Mouse (Mus musculus): ENCODE data around the gene Tmem59l. TPM values are rescaled to one million over a fixed set of nuclear protein-coding genes. Genes with fewer than 3 reads are reported as not detected.

Tmem59l gene
- total RNA-seq, 2 experiments from 2014 or later = not detected

DNA sequence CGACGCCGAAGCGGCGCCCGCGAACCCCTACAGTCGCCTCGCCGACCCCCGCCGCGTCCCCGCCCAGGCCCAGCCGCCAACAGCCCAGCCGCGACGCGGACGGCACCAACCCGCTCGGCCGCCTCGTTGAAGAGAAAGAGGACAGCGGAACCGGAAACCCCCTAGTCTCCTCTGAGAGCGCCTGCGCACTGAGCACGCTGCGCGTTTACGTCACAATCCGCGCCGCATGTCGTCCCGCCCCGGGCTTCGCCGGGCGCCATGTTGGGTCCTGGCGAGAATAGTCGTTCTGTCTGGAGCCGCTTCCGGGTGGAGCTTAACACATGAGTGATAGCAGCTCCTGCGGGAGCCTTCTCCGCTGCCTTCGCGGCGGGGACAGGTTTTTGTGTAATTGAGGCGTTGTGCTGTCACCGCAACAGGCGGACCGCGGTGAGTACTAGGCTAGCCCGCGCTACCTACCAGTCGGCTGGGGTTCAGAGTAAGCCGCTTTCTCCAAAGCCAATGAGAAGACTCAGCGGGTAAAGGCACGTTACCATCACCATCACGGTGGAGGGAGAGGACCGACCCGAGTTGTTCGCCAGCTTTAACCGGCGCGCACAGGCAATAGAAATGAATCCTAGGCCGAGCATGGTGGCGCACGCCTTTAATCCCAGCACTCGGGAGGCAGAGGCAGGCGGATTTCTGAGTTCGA, 23.2 kb upstream of the Tmem59l start, which contains the start of gene Uba52:
Gene Uba52, minus strand, starts transcription at position 574 of the 688 bp plus-strand sequence.
- peak; percentile 84 for ATAC-seq (replicated peaks; ENCODE audit: low FRiP score, poor library complexity, severe bottlenecking)

DNA sequence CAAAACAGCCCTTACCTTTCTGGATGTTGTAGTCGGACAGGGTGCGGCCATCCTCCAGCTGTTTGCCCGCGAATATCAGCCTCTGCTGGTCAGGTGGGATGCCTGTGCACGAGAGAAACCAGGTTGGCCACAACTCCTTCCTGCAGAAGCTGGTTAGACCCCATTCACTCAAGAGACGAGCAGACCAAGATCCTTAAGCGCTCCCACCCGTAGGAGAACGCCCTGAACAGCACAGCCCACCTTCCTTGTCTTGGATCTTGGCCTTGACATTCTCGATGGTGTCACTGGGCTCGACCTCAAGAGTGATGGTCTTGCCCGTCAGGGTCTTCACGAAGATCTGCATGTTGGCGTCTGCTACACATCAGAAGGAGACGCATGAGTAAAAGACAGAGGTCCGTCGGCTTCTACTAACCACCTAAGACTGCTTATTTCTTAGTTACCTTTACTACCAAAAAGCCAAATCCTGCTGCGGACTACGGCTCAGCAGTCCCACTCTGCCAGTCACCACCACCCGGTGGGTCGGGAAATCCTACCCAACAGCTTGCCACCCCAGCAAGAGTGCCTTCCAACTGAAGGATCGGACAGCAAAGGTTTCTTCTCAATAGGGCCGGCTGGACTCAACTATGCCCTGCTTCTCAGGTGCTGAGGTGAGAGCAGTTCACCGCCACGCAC, 22.3 kb upstream of the Tmem59l start:
- ATAC-seq (replicated peaks; ENCODE audit: low FRiP score, poor library complexity, severe bottlenecking) = no peak

DNA sequence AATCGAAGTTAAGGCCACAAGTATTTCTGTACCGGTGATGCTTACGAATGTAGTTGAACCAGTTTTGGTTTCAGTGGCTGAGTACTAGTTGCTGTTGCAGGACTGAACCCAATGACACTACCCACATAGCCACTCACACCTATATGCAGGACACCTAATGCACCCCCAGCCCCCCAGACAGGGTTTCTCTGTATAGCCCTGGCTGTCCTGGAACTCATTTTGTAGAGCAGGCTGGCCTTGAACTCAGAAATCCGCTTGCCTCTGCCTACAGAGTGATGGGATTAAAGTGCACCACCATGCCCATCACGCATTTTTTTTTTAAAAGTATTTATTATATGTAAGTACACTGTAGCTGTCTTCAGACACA, 19.9 kb upstream of the Tmem59l start:
- ATAC-seq (replicated peaks; ENCODE audit: low FRiP score, poor library complexity, severe bottlenecking) = no peak

DNA sequence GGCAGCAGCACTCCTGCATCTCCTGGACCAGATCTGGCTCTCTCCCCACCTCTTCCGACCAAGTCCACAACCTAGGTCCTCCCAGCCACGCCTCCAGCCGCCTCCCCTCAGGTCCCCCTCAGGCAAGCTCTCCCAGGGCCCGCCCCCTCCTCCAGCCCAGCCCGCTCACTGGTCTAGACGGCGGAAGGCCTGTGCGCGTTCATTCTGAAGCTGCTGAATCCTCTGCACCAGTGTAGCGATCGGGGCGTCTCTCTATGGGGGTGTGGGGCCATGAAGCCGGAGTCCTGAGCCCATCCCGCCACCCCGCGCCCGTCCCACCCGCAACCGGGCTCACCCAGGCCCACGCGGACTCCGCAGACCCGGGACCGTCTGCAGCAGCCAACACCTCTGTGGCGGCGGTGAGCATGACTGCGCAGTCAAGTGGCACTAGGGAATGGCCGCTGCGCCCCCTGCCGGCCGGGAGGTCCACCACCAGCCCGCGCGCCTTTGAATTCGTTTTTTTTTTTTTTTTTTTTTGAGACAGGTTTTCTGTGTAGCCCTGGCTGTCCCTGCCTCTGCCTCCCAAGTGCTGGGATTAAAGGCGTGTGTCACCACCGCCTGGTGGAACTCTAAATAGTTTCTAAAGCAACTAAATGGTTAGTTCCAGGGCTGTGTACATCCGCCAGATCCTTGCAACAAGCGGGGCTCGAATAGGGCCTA, 19.3 kb upstream of the Tmem59l start, which contains the start of gene Rex1bd:
Gene Rex1bd, minus strand, starts transcription at position 425 of the 699 bp plus-strand sequence.
- peak; percentile 57 for ATAC-seq (replicated peaks; ENCODE audit: low FRiP score, poor library complexity, severe bottlenecking)

DNA sequence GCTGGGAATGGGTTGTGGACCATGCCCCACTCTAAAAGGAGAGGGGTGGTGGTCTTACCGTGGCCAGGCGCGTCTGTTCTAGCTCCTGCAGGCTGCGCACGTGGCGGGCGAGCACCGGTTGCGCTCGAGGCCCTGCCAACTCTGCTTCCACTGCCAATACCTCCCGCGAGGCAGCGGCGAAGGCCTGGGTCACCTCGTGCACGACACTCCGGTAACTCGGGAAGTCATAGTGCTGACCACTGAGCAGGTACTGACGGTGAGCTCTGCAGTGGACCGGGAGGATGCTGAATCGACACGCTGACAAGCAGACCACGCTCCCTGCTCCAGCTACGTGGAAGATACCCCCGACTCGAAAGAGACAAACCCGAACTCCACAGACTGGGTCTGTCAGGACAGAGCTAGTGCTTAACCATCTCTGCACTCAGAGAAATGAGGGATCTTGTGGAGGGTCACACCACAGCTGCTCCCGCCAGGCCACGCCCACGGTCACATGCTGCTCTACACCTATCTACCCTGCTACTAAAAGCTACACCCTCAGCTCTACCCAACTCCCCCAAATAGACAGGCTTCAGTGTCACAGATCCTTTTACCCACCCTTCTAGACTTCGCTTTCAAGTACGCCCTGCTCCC, 18.7 kb upstream of the Tmem59l start:
- ATAC-seq (replicated peaks; ENCODE audit: low FRiP score, poor library complexity, severe bottlenecking) = no peak

DNA sequence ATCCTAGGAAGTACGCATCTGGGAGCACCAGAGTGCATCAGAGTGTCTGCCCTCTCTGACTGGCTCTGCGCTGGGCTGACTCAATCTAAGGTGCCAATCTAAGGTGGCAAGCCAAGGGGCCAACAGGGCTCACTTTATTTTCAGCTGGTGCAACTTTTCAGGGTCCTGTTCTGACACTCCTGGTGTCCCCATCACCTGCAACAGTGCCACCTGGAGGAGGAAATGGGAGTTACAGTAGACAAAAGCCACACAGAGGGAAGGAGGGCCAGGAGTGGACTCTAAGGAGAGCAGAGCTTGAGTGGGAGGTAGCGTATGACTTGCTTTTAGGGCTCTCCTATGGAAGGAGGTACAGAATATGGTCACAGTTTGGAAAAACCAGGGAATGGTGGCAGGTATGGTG, 17.7 kb upstream of the Tmem59l start:
- peak; percentile 34 for ATAC-seq (replicated peaks; ENCODE audit: low FRiP score, poor library complexity, severe bottlenecking)

DNA sequence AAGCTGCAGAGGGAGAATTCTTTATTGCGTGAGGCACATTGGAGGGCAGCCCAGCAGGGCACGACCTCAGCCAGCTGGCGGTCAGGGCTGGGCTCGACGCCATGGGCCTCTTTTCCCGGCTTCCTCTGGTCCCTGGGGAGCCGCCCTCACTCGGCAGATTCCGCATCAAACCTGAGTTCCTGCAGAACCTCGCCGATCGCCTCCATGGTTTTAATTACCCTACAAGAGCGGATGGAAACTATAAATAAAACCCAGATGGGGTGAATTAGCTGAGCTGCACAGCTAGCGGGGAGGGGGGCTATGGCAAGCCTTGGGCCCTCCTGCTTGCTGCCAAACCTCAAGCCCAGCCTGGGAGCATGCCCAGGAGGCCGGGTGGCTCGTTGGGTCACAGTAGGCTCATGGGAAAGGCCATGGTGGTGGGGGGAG, 17.1 kb upstream of the Tmem59l start:
- ATAC-seq (replicated peaks; ENCODE audit: low FRiP score, poor library complexity, severe bottlenecking) = no peak

DNA sequence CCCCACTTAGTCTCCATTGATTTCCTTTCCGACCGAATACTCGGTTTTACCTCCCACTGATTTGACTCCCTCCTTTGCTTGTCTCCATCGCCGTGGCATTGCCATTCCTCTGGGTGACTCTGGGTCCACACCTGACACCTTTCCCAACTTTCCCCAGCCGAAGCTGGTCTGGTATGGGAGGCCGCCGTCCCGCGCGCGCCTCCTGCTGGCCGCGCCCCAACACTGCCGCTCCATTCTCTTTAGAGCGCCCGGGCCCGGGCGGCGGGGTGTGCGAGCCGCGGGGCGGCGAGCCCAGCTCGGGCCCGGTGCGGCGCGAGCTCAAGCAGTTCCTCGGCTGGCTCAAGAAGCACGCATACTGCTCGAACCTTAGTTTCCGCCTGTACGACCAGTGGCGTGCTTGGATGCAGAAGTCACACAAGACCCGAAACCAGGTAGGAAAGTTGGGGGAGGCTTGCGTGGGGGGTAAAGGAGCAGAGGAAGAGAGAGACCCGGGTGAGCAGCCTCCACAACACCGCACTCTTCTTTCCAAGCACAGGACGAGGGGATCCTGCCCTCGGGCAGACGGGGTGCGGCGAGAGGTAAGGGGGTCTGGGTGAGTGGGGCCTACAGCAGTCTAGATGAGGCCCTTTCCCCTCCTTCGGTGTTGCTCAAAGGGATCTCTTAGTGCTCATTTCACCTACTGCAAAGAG, 16.0 kb upstream of the Tmem59l start:
- peak; percentile 39; the same call in 1 of the 2 replicates for ATAC-seq (replicated peaks; ENCODE audit: low FRiP score, poor library complexity, severe bottlenecking)

DNA sequence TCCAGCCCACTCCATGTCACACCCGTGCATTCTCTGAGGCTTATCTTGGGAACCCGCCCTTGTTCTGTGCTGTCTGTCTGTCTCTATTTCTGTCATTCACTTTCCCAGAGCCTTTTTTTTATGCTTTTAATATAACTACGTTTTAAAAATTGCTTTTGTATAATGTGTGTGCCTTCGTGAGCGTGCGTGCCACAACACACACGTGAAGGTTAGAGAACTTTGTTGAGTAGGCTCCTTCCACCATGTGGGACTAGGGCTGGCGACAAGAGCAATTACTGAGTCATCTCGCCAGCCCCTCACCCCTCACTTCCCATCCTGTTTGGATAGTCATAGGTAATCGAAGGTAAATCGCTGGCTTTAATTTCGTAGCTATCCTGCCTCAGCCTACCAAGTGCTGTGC, 15.4 kb upstream of the Tmem59l start:
- ATAC-seq (replicated peaks; ENCODE audit: low FRiP score, poor library complexity, severe bottlenecking) = no peak

DNA sequence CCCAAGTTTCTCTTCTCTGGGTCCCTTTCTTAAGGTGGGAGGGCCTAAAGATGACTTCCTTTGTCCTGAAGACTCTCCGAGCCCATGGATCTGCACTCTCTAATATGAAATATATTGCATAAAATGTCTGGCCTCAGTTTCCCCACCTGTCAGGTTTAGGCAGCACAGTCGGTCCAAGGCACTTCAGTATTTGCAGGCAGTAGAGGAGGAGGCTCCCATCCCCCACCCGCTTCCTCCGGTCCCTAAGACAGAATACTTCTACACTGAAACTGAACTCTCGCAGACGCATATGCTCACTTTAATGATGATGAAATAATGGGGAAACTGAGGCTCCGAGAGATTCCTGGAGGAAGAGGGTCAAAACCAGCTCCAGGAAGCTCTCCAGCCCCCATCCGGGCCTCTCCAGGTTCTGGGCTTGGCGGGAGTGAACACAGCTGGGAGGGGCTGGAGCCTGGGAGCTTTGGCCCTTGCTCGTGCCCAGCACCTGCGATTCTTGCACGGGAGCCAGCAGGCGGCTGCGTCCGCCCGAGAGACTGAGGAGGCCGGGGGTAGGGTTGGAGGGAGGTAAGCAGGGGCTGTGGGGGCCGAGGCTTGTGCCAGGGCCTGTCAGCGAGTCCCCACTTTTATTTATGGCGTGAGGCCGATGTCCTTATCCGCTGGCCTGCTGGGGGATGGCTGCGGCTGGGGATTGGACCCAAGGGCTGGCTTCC, 14.8 kb upstream of the Tmem59l start:
- ATAC-seq (replicated peaks; ENCODE audit: low FRiP score, poor library complexity, severe bottlenecking) = no peak

DNA sequence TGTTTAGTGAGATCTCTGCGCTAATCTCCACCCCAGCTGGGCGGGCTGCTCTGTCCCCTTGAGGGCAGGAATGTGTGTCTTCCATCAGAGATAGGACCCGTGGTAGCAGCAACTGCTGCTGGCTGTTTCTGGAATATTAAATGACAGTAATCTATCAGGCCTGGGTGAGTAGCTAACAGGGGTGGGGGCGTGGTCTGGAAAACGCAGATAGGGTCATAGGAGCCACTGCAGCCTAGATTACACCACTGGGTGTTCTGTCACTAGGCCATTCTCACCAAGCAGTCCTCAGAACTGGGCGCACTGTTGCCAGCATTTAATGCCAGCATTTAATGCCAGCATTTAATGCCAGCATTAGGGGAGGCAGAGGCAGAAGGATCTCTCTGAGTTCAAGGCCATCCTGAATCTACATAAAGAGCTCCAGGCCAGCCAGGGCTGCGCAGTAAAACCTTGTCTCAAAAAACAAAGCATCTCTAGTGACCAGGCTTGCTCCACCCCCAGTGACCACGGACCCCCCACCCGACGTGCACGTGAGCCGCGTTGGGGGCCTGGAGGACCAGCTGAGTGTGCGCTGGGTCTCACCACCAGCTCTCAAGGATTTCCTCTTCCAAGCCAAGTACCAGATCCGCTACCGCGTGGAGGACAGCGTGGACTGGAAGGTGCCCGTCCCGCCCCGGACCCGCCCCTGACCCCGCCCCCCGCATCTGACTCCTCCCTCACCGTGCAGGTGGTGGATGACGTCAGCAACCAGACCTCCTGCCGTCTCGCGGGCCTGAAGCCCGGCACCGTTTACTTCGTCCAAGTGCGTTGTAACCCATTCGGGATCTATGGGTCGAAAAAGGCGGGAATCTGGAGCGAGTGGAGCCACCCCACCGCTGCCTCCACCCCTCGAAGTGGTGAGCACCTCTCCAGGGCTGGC, 13.5 kb upstream of the Tmem59l start:
- ATAC-seq (replicated peaks; ENCODE audit: low FRiP score, poor library complexity, severe bottlenecking) = peak; percentile 63

DNA sequence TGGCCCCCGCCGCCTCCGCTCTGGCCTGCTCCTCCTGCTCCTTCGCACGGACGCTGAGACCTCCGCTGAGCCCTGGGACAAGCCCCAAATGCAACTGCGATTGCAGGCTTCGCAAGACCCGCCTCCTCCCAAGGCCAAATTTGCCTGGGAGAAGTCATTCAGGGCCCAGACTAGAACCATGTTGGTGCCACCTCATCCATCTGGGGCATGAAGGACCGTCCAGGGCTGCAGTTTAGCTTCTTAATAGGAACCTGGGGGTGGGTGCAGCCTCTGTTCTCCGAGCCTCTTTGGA, 8.6 kb upstream of the Tmem59l start:
- no peak for ATAC-seq (replicated peaks; ENCODE audit: low FRiP score, poor library complexity, severe bottlenecking)

DNA sequence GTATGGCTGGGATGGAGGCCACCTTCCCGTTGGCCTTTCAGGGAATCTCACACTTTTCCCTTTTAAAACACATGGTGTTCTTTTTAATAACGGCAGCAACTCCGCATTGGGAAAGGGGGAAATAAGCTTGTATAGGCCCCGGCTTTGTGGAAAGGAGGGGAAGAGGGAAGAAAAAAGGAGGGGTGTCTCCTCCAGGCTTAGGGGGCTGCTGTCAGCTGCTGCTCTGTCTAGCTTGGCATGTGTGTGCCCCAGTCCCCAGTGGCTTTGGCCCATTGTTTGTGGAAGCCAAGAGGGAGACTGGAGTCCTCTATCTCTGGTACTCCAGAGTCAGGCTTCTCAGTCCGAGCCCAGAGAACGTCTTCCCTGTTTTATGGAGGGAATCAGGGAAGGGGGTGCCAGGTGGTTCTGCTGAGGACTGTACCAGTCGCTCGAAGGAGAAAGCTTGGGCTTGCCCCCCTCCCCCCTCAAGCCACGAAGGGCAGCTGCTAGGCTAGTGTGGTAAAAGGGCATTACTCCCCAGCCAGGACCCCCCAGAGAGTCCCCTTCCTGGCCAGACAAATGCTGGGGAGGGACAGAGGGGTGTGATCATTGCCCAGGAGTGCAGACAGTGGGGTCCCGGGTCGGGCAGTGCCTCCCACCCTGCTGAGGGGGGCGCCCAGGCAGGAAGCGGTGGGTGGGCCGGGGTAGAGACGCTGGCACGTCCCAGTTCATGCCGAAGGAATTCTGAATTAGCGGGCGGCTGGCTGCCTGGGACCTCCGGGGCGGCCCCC, 8.0 kb upstream of the Tmem59l start:
- no peak for ATAC-seq (replicated peaks; ENCODE audit: low FRiP score, poor library complexity, severe bottlenecking)

DNA sequence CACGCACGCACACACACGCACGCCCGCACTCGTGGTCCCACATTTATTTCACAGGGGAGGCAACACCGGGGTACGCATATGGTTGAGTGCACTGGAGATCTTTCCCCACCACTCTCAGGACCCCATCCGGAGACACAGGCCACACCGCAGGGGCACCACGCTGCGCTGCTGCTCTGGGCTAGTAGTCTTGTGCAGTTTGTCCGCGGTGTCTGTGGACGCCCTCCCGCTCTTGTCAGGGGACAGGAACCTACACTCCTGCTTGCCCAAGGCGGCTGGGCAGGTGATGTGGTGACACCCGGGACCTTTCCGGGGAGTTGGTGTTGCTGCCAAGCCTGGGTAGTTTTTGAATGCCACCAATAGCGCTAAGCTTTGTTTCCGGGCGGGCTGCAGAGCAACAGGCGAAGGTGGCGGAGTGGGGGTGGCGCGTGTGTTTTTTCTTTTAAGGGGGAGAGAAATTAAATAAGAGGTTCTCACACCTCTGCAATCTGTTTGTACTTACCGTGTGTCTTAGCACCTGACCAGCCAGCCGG, 7.3 kb upstream of the Tmem59l start:
- ATAC-seq (replicated peaks; ENCODE audit: low FRiP score, poor library complexity, severe bottlenecking) = no peak

DNA sequence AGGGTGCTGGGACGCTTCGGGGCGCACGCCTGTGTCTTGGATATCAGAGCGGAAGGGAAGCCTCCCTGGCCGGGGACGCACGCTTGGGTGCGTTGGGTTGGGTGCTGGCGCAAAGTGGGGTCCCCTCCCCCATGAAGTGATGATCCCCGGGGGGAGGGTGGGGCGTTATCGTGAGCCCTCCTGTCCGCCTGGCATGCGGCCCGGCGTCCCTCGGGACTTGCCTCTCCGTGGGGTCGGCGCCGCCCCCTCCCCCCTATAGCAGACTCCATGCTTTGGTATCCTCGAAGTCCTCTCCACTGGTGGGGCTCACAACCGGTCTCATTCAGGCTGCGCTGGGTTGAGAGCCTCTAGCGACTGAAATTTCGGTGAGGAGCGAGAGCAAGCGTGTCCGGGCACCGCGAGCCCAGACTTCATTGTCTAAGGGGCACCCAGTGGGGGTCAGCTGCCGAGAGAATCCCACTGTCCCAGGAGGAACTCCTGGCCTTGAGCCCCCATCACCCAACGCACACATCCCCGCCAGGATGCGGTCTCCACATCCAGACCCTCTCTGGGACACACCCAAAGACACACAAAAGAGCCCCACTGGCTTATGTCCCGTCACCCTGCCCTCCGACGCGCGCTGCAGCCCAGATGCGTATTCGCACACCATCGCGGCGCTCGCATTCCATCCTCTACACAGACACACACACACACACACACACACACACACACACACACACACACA, 6.7 kb upstream of the Tmem59l start:
- ATAC-seq (replicated peaks; ENCODE audit: low FRiP score, poor library complexity, severe bottlenecking) = no peak

DNA sequence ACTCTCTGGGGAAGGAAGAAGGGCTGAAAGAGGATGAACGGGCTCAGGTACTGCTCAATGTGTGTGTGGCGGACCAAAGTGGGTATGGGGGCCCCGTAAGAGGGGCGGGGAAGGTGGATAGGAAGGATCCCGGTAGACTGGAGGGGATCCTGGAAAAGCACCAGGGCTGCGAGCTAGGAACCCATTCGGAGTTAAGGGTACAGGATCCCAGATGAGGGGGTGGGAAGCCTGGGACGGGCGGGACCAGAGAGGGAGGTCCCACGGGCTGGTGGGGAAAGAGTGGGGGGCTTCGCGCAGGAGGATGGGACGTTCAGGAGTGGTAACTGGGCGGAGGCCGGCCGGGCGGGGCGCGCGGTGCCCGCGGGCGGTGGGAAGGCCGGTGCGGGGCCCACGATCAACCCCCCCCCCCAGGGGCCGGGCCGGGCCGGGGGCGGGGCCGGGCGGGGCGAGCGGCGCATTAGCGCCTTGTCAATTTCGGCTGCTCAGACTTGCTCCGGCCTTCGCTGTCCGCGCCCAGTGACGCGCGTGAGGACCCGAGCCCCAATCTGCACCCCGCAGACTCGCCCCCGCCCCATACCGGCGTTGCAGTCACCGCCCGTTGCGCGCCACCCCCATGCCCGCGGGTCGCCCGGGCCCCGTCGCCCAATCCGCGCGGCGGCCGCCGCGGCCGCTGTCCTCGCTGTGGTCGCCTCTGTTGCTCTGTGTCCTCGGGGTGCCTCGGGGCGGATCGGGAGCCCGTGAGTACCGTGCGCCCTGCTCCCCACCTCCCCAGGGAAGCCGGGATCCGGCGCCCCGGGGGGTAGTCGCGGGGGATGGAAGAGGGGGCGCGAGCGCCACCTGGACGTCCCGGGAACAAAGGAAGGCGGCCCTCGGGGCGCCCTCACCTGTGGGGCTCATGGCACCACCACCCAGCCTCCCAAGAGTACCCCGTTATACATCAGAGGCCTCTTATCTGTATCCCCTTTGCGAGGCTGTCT, 5.8 kb upstream of the Tmem59l start, which contains the start of gene Crlf1:
Gene Crlf1, plus strand, starts transcription at position 495 of the 977 bp plus-strand sequence.
- no peak for ATAC-seq (replicated peaks; ENCODE audit: low FRiP score, poor library complexity, severe bottlenecking)

Data from erythroid progenitor cell, adult 5-6 weeks (primary cell).